Mouse (Mus musculus): ENCODE data around the gene Zfp385c. TPM values are rescaled to one million over a fixed set of nuclear protein-coding genes. Genes with fewer than 3 reads are reported as not detected.
"Not testable (repeated sequence)": the region's sequence is repeated elsewhere in the genome, so short reads cannot be mapped to it uniquely, and the experiment has no call there.

The Zfp385c gene
- polyA plus RNA-seq, 1 experiment from 2014 or later, result 1.5 TPM

DNA sequence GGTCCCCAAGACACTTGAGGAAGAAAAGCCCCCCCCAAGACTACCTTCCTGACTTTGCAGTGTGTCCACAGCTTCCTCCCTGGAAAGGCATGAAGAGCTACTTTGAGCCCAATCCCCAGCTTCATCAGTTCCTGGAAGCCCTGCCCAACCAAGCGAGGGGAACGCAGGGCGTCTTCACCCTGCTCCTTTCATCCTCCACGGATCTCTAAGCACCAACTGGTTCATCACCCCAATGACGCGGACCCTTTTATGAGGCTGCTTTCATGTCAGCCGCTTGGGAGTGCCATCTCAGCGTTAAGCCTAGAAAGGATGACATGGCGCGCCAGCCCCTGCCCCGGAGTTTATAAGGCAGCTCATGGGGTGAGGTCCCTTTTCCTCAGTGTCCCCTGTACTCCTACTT lies 72.3 kb downstream of the Zfp385c start, which contains the start of gene Dnajc7:
Gene Dnajc7 (minus strand): TSS at position 187 of the 400 bp plus-strand sequence.
- no peak for ATAC-seq (ENCODE audit: insufficient number of reproducible peaks, insufficient read depth, low FRiP score, low TSS enrichment)
- Histone ChIP-seq H3K4me1 (peaks cover 32% of the 10 kb centered on the region), H3K4me3 (peak within 1 kb of the TSS; percentile 85), H3K27me3 (no peaks in the 10 kb centered on the region), H3K27ac (peak within 1 kb of the TSS; percentile 90), H3K9ac (peak within 1 kb of the TSS; percentile 87), H3K36me3 (peaks cover 19% of the 10 kb centered on the region; the same call in 1 of the 2 replicates), H3K4me2 (replicated peaks) (peak within 1 kb of the TSS; percentile 84), H3K9me3 (no peaks in the 10 kb centered on the region)
- WGBS, result 6% methylated on average over 11 of the region's 11 CpGs

- H3K27me3 ChIP-seq, result no peaks in the 10 kb centered on the region
- WGBS, result under 1% methylated on average over 40 of the region's 40 CpGs
- H3K9me3 ChIP-seq, result no peaks in the 10 kb centered on the region
- H3K27ac ChIP-seq, result peak overlapping the region; percentile 90
- peak; percentile 94 for ATAC-seq (ENCODE audit: insufficient number of reproducible peaks, insufficient read depth, low FRiP score, low TSS enrichment)
- peaks cover 14% of the 10 kb centered on the region; the same call in 1 of the 2 replicates for H3K36me3 ChIP-seq
- H3K4me2 ChIP-seq (replicated peaks), result peak overlapping the region; percentile 84
- H3K4me3 ChIP-seq, result peak overlapping the region; percentile 85
- H3K9ac ChIP-seq, result peak overlapping the region; percentile 87
- peaks cover 32% of the 10 kb centered on the region for H3K4me1 ChIP-seq
These were observed 72.7 kb downstream of the Zfp385c start for GRCm38 (mm10) chr11:100619485-100619975.

DNA sequence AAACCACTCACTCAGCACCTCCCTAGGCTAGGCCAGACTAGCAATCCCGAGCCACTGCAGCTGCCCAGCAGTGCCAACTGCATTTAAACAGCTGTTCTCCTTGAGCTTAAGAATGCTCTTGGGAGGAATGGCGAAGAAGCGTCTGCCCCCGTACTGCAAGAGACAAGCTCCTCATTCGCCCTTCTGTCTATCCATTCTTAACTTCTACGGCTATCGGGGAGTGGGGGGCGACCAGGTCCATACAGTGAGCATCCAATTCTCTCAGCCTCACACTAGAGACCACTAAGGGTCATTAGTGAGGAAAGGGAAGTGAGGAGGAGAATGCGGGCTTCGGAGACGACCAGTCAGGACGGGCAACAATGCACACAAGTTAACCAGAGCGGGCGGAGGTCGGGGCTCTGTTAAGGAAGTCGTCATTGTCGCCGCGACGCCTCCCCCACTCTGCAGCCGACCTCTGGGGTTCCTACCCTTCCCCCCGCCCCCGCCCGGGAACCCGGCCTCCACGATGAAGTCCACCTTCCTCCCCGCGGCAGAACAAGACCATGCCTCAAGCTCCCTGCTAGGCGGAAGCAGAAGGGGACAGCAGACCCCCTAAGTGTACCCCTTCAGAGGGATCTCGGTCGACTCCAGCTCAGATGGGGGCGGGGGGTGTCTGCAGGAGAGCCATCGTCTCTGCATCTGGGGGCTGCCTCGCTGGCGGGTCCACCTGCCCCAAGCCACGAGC lies 73.3 kb downstream of the Zfp385c start, which contains the start of gene Nkiras2:
Gene Nkiras2 (plus strand): TSS at position 484 of the 724 bp plus-strand sequence.
- WGBS, result under 1% methylated on average over 36 of the region's 36 CpGs
- H3K27ac ChIP-seq, result peak within 1 kb of the TSS; percentile 90
- peak within 1 kb of the TSS; percentile 85 for H3K4me3 ChIP-seq
- peaks cover 28% of the 10 kb centered on the region for H3K4me1 ChIP-seq
- peak within 1 kb of the TSS; percentile 87 for H3K9ac ChIP-seq
- H3K36me3 ChIP-seq, result 0 out of 2 replicates have a peak, but pooled peaks cover 10% of the 10 kb centered on the region
- peak; percentile 48; the same call in 1 of the 2 replicates for ATAC-seq (ENCODE audit: insufficient number of reproducible peaks, insufficient read depth, low FRiP score, low TSS enrichment)
- H3K9me3 ChIP-seq, result no peaks in the 10 kb centered on the region
- no peaks in the 10 kb centered on the region for H3K27me3 ChIP-seq
- peak within 1 kb of the TSS; percentile 84 for H3K4me2 ChIP-seq (replicated peaks)

DNA sequence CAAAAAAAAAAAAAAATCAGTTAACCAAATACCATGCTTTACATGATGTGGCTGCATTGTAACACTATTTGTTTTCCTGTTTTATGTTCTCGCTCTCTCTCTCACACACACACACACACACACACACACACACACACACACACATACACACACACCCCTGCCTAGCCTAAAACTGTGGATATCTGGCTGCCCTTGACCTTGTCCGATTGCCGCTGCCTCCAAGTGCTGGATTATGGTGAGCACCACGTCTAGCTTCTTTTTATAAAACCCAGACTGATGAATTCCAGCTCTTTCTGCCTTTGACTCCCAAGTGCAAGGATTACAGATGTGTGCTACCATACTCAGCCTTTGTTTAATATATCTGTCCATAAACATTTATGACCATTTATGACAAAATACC lies 74.8 kb downstream of the Zfp385c start:
- H3K4me1 ChIP-seq, result peaks cover 22% of the 10 kb centered on the region
- WGBS, result 89% methylated on average over 4 of the region's 4 CpGs
- no peak for ATAC-seq (ENCODE audit: insufficient number of reproducible peaks, insufficient read depth, low FRiP score, low TSS enrichment)
- H3K4me3 ChIP-seq, result peak overlapping the region; percentile 85; the same call in 1 of the 2 replicates
- 0 out of 2 replicates have a peak overlapping the region, but pooled peaks have one; percentile 87 for H3K9ac ChIP-seq
- 0 out of 2 replicates have a peak overlapping the region, but pooled peaks have one; percentile 84 for H3K4me2 ChIP-seq (replicated peaks)
- no peak overlapping the region for H3K27ac ChIP-seq
- no peaks in the 10 kb centered on the region for H3K9me3 ChIP-seq
- no peaks in the 10 kb centered on the region for H3K27me3 ChIP-seq
- H3K36me3 ChIP-seq, result 0 out of 2 replicates have a peak, but pooled peaks cover 10% of the 10 kb centered on the region

DNA sequence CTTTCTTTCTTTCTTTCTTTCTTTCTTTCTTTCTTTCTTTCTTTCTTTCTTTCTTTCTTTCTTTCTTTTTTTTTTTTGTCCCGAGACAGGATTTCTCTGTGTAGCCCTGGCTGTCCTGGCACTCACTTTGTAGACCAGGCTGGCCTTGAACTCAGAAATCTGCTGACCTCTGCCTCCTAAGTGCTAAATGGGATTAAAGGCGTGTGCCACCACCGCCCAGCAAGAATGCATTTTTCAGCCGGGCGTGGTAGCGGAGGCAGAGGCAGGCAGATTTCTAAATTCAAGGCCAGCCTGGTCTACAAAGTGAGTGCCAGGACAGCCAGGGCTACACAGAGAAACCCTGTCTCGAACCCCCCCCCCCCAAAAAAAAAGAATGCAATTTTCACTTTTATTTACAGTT lies 75.4 kb downstream of the Zfp385c start:
- not testable (repeated sequence) for ATAC-seq (ENCODE audit: insufficient number of reproducible peaks, insufficient read depth, low FRiP score, low TSS enrichment); H3K4me3 ChIP-seq
- 94% methylated on average over 7 of the region's 7 CpGs for WGBS

GRCm38 (mm10) chr11:100616332-100616731 lies 75.9 kb downstream of the Zfp385c start:
- no peak for ATAC-seq (ENCODE audit: insufficient number of reproducible peaks, insufficient read depth, low FRiP score, low TSS enrichment)
- Histone ChIP-seq H3K9me3 (no peaks in the 10 kb centered on the region), H3K27me3 (no peaks in the 10 kb centered on the region), H3K4me2 (replicated peaks) (no peak overlapping the region), H3K4me1 (peaks cover 22% of the 10 kb centered on the region), H3K9ac (no peak overlapping the region), H3K36me3 (0 out of 2 replicates have a peak, but pooled peaks cover 10% of the 10 kb centered on the region), H3K4me3 (no peak overlapping the region), H3K27ac (no peak overlapping the region)
- 89% methylated on average over 5 of the region's 5 CpGs for WGBS

More for the DNA sequence above, 75.4 kb downstream of the Zfp385c start:
- not testable (repeated sequence) for H3K27me3 ChIP-seq; H3K27ac ChIP-seq; H3K9me3 ChIP-seq; H3K36me3 ChIP-seq; H3K4me2 ChIP-seq (replicated peaks); H3K9ac ChIP-seq
- H3K4me1 ChIP-seq, result peaks cover 22% of the 10 kb centered on the region

DNA sequence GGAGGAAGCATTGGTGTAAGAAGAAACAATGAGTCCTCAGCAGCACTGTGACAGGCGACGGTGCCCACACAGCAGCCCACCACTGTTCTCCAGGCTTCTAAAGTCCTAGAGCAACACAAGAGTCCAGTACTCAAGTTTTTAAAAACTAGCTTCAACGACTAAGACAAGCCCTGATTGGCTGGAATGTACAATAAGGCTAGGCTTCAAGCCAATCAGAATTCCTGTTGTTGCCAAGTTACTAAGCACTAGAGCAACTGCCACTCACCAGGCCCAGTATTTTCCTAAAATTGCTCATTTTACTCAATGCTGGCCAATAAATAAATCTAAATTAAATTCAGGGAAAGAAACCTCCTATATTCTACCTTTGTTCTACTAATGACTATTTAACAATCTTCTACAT lies 79.0 kb downstream of the Zfp385c start:
- Histone ChIP-seq H3K4me3 (no peak overlapping the region), H3K4me2 (replicated peaks) (no peak overlapping the region), H3K27ac (no peak overlapping the region), H3K9me3 (no peaks in the 10 kb centered on the region), H3K4me1 (peaks cover 15% of the 10 kb centered on the region), H3K27me3 (no peaks in the 10 kb centered on the region), H3K9ac (no peak overlapping the region), H3K36me3 (0 out of 2 replicates have a peak, but pooled peaks cover 11% of the 10 kb centered on the region)
- no peak for ATAC-seq (ENCODE audit: insufficient number of reproducible peaks, insufficient read depth, low FRiP score, low TSS enrichment)
- 94% methylated on average over 3 of the region's 3 CpGs for WGBS

DNA sequence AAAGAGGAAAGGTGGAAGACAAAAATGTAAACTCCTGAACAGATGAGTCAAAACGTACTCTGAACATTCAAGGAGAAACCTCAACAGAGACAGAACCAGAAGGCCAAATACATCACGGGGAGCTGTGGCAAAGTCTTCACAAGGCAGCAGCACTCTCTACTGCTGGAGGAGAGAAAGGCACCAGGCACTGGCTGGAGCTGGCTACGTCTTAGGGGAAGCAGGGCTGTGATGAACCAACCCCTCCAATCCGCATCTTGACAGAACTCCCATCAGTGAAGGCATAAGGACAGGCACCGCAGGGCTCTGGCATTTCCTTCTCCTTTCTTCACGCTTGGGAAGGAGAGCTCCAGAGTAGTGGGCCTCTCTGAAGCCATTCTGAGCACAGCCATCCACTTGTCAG lies 80.6 kb downstream of the Zfp385c start:
- Histone ChIP-seq H3K36me3 (0 out of 2 replicates have a peak, but pooled peaks cover 14% of the 10 kb centered on the region), H3K4me3 (no peak overlapping the region), H3K4me2 (replicated peaks) (no peak overlapping the region), H3K27ac (no peak overlapping the region), H3K9me3 (no peaks in the 10 kb centered on the region), H3K27me3 (no peaks in the 10 kb centered on the region), H3K9ac (no peak overlapping the region), H3K4me1 (0 out of 2 replicates have a peak, but pooled peaks cover 6% of the 10 kb centered on the region)
- ATAC-seq (ENCODE audit: insufficient number of reproducible peaks, insufficient read depth, low FRiP score, low TSS enrichment), result no peak
- WGBS, result 93% methylated on average over 6 of the region's 6 CpGs

DNA sequence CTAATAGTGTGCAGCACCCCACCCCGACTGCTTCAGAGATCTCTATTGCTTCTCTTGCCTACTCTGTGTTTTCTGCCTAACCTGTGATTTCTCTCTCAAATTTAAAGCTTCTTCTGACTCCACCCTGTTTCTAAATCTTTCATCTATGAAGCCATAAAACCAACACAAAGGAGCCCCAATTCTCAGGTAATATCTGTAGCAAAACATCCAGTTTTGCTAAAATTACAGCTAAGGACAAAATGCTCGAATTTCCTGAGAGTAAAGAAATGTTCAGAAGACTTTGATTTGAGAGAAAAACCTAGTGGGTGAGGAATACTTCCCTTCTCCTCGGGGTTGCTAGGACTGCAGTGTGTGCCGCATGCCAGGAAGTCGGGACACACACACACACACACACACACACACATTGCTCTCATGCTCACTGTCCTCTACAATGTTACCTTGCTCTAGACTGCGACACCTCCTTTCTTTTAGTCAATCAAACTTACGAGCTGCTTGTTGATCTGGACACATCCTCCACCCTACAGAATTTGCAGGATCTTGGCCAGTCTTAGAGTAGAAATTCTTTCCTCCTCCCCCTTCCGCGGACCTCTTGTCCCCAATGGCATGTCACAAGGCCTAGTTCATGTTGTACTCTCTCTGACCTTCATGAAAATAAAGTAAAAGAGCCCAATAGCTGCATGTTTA lies 82.1 kb downstream of the Zfp385c start:
- Histone ChIP-seq H3K27me3 (no peaks in the 10 kb centered on the region), H3K9me3 (no peaks in the 10 kb centered on the region), H3K36me3 (peaks cover 9% of the 10 kb centered on the region; the same call in 1 of the 2 replicates), H3K27ac (no peak overlapping the region), H3K4me1 (no peaks in the 10 kb centered on the region), H3K4me3 (no peak overlapping the region), H3K4me2 (replicated peaks) (no peak overlapping the region), H3K9ac (no peak overlapping the region)
- WGBS, result 79% methylated on average over 9 of the region's 9 CpGs
- ATAC-seq (ENCODE audit: insufficient number of reproducible peaks, insufficient read depth, low FRiP score, low TSS enrichment), result no peak

DNA sequence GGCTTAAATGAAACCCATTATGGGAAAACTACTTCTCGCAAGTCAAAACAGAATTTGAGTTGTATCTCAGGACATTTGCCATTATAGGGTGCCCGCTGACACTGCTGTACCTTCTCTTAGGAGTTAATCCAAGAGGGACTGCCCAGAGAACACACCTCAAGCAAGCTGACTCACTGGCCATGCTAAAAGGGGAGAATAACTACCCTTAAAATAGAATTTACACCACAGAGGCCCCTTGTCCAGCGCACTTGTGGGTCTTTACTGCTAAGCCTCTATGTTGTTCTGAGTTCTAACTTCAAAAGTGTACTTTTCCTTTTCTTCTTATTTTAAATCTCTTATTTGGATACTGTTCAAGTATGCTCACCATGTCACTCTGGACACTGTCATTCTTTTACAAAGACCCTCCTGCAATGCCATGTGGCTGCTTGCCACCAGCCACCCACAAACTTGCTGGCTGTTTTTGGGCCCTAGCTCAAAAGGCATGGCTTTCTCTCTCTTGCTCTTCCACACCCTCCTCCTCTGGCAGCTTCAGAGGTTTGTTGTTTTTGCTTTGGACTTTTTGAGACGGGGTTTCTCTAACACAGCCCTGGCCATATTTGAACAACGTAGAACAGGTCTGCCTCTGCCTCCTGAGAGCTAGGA lies 82.8 kb downstream of the Zfp385c start:
- no peak overlapping the region for H3K4me2 ChIP-seq (replicated peaks)
- no peaks in the 10 kb centered on the region for H3K27me3 ChIP-seq
- H3K4me3 ChIP-seq, result no peak overlapping the region
- peaks cover 9% of the 10 kb centered on the region; the same call in 1 of the 2 replicates for H3K36me3 ChIP-seq
- no peak overlapping the region for H3K9ac ChIP-seq
- H3K9me3 ChIP-seq, result no peaks in the 10 kb centered on the region
- WGBS, result 91% methylated on average over 5 of the region's 5 CpGs
- ATAC-seq (ENCODE audit: insufficient number of reproducible peaks, insufficient read depth, low FRiP score, low TSS enrichment), result no peak
- H3K27ac ChIP-seq, result no peak overlapping the region
- H3K4me1 ChIP-seq, result no peaks in the 10 kb centered on the region

DNA sequence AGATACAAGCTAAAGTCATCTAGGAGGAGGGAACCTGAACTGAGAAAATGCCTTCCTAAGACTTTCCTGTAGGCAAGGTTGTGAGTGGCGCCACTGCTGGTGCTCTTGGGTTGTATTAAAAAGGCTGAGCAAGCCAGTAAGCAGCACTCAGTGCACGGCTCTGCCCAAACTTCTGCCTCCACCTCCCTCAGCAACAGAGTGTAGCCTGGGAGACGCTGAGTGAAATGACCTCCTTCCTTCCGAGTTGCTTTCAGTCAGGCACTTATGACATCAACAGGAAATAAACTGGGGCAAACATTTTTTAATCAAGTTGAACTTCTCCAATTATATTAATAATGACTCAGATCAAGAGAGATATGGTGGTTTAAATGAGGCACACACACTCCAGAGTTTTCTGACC lies 83.5 kb downstream of the Zfp385c start:
- ATAC-seq (ENCODE audit: insufficient number of reproducible peaks, insufficient read depth, low FRiP score, low TSS enrichment), result no peak
- H3K9me3 ChIP-seq, result no peaks in the 10 kb centered on the region
- no peak overlapping the region for H3K4me2 ChIP-seq (replicated peaks)
- no peaks in the 10 kb centered on the region for H3K27me3 ChIP-seq
- H3K9ac ChIP-seq, result no peak overlapping the region
- no peaks in the 10 kb centered on the region for H3K4me1 ChIP-seq
- no peak overlapping the region for H3K27ac ChIP-seq
- H3K36me3 ChIP-seq, result peaks cover 9% of the 10 kb centered on the region; the same call in 1 of the 2 replicates
- 72% methylated on average over 4 of the region's 4 CpGs for WGBS
- no peak overlapping the region for H3K4me3 ChIP-seq
